Mouse (Mus musculus): ENCODE measurements at regions not wholly inside any gene's neighbourhood (a gene's known extent, or its start where the extent isn't known, plus 50 kb on each side); places are given as distances from the start of the nearest gene placed in this dataset.
A peak's percentile ranks its signal among the peaks of the same experiment; 100 is the strongest.

DNA sequence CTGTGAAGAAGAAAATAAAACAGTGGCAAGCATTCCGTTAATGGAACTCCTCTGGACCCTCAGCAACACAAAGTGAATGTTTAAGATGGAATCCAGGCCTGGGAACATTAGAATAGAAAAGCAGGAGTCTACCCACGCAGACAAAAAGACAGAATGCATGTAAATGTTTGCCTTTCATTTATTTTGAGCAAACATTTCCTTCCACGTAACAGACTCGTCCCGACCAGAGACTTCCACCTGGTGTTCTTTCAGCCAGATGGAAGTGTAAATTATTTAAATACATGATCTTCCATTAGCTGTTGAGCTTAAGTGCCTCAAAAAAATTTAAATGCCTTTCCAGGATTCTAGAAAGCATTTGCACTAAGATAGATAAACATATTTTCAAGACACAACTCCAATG is 722.3 kb downstream of the 1700064H15Rik start:
- no peak overlapping the region for H3K4me2 ChIP-seq (ENCODE audit: low read depth)
- no peaks in the 10 kb centered on the region for H3K27me3 ChIP-seq (ENCODE audit: insufficient read depth, low read length)
- DNase-seq (no peak), ATAC-seq (peak; percentile 26; the same call in 1 of the 2 replicates)
- no peak for TF ChIP-seq CTCF (IDR thresholded peaks at IDR 0.05; ENCODE audit: low read depth)
- H3K9me3 ChIP-seq (ENCODE audit: low read length) = no peaks in the 10 kb centered on the region
- no peaks in the 10 kb centered on the region for H3K36me3 ChIP-seq (ENCODE audit: insufficient read depth)
- peaks cover 5% of the 10 kb centered on the region; the same call in 1 of the 2 replicates for H3K4me1 ChIP-seq (ENCODE audit: insufficient read depth)
- no peak overlapping the region for H3K4me3 ChIP-seq (ENCODE audit: low read depth, low read length)
- WGBS = 29% methylated on average over 5 of the region's 5 CpGs
- H3K27ac ChIP-seq (ENCODE audit: low read depth, low read length) = peak overlapping the region; percentile 54
- no peak overlapping the region for H3K9ac ChIP-seq

DNA sequence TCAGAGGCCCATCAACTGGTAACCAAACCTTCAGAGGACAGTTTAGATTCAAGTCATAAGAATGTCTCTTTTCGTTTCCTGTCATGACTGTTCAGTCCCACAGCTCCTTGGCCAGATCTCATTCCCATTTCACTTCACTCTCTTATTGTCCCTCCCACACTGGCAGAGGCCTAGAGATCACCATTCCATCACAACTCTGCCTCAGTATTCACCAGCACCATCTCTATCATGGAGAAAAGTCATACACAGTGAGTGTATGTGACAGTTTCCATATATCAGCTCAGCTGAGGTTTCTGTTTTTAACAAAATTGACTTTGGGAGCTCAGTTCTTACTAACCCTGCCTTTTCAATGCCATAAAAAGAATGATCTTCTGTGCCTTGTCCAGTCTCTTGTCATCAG is 719.7 kb downstream of the 1700064H15Rik start:
- no peak for DNase-seq
- no peak for TF ChIP-seq CTCF (IDR thresholded peaks at IDR 0.05; ENCODE audit: low read depth)

GRCm38 (mm10) chr3:18928401-18929104 is 699.9 kb downstream of the 1700064H15Rik start:
- TF ChIP-seq CTCF (IDR thresholded peaks at IDR 0.05; ENCODE audit: low read depth) = no peak
- WGBS = 79% methylated on average over 3 of the region's 3 CpGs
- no peak for DNase-seq
- no peaks in the 10 kb centered on the region; the same call in 1 of the 2 replicates for H3K4me1 ChIP-seq (ENCODE audit: insufficient read depth)
- no peaks in the 10 kb centered on the region for H3K36me3 ChIP-seq (ENCODE audit: insufficient read depth)
- H3K27me3 ChIP-seq (ENCODE audit: insufficient read depth, low read length) = no peaks in the 10 kb centered on the region
- H3K9me3 ChIP-seq (ENCODE audit: low read length) = no peaks in the 10 kb centered on the region
- no peak overlapping the region for H3K27ac ChIP-seq (ENCODE audit: low read depth, low read length)
- H3K9ac ChIP-seq = no peak overlapping the region
- no peak overlapping the region for H3K4me2 ChIP-seq (ENCODE audit: low read depth)
- no peak overlapping the region for H3K4me3 ChIP-seq (ENCODE audit: low read depth, low read length)
- no peak for ATAC-seq

More for the DNA sequence above, 719.7 kb downstream of the 1700064H15Rik start:
- no peak overlapping the region for H3K4me3 ChIP-seq (ENCODE audit: low read depth, low read length)
- H3K36me3 ChIP-seq (ENCODE audit: insufficient read depth) = no peaks in the 10 kb centered on the region
- H3K4me2 ChIP-seq (ENCODE audit: low read depth) = no peak overlapping the region
- no peaks in the 10 kb centered on the region for H3K9me3 ChIP-seq (ENCODE audit: low read length)
- WGBS = 90% methylated on average over 1 of the region's 1 CpGs
- ATAC-seq = no peak
- peaks cover 5% of the 10 kb centered on the region; the same call in 1 of the 2 replicates for H3K4me1 ChIP-seq (ENCODE audit: insufficient read depth)
- H3K9ac ChIP-seq = no peak overlapping the region
- no peaks in the 10 kb centered on the region for H3K27me3 ChIP-seq (ENCODE audit: insufficient read depth, low read length)
- H3K27ac ChIP-seq (ENCODE audit: low read depth, low read length) = no peak overlapping the region

DNA sequence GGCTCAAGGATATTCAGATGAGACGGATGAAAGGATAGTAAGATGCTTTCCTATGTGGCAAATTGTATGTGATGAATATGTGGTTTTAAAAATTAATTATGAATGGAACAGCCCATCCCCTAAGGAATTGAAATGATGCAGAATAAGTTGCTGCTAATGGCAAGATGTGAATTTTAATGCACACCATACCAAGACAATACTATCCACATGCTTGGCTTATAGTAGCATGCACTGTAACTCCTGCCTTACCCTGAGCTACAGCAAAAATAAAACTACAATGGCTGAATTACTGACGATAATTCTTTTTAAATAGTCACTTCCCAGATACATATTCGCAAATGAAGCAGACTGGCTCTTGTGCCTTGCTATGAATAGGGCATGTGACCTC is 699.4 kb downstream of the 1700064H15Rik start:
- H3K27me3 ChIP-seq (ENCODE audit: insufficient read depth, low read length) = no peaks in the 10 kb centered on the region
- no peak overlapping the region for H3K27ac ChIP-seq (ENCODE audit: low read depth, low read length)
- 77% methylated on average over 3 of the region's 3 CpGs for WGBS
- ATAC-seq (no peak), DNase-seq (no peak)
- H3K4me3 ChIP-seq (ENCODE audit: low read depth, low read length) = no peak overlapping the region
- no peaks in the 10 kb centered on the region for H3K36me3 ChIP-seq (ENCODE audit: insufficient read depth)
- H3K4me1 ChIP-seq (ENCODE audit: insufficient read depth) = no peaks in the 10 kb centered on the region; the same call in 1 of the 2 replicates
- no peak overlapping the region for H3K4me2 ChIP-seq (ENCODE audit: low read depth)
- TF ChIP-seq CTCF (IDR thresholded peaks at IDR 0.05; ENCODE audit: low read depth) = no peak
- no peaks in the 10 kb centered on the region for H3K9me3 ChIP-seq (ENCODE audit: low read length)
- no peak overlapping the region for H3K9ac ChIP-seq

- Histone ChIP-seq H3K4me2 (ENCODE audit: low read depth) (no peak overlapping the region), H3K4me3 (ENCODE audit: low read depth, low read length) (no peak overlapping the region)
These were observed 695.3 kb downstream of the 1700064H15Rik start for GRCm38 (mm10) chr3:18932983-18933726.

DNA sequence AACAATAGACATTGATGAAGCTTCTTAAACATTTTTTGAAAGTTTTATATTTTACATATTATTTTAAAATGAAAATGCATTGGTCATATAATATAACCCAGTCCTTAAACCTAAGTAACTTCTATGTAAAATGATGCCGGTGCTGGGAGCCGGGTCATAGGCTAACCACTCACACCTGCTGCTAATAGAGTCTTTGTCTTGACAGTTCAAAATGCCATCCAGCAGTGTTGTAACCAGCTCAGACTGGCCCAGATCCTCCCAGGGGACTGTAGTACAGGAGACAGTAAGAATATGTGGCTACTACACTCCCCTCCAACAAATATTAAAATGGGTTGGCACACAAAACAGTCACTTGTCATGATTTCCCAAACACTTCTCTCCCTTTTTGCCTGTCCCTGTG is 693.6 kb downstream of the 1700064H15Rik start:
- ATAC-seq = no peak
- no peak for DNase-seq
- Histone ChIP-seq H3K9ac (no peak overlapping the region), H3K36me3 (ENCODE audit: insufficient read depth) (no peaks in the 10 kb centered on the region), H3K4me3 (ENCODE audit: low read depth, low read length) (no peak overlapping the region), H3K9me3 (ENCODE audit: low read length) (no peaks in the 10 kb centered on the region), H3K27me3 (ENCODE audit: insufficient read depth, low read length) (no peaks in the 10 kb centered on the region), H3K4me2 (ENCODE audit: low read depth) (no peak overlapping the region), H3K4me1 (ENCODE audit: insufficient read depth) (no peaks in the 10 kb centered on the region; the same call in 1 of the 2 replicates), H3K27ac (ENCODE audit: low read depth, low read length) (no peak overlapping the region)
- 87% methylated on average over 2 of the region's 2 CpGs for WGBS
- TF ChIP-seq CTCF (IDR thresholded peaks at IDR 0.05; ENCODE audit: low read depth) = no peak

More at GRCm38 (mm10) chr3:18932983-18933726, 695.3 kb downstream of the 1700064H15Rik start:
- peak; percentile 82 for ATAC-seq
- Histone ChIP-seq H3K9me3 (ENCODE audit: low read length) (no peaks in the 10 kb centered on the region), H3K36me3 (ENCODE audit: insufficient read depth) (no peaks in the 10 kb centered on the region), H3K27ac (ENCODE audit: low read depth, low read length) (peak overlapping the region; percentile 78), H3K27me3 (ENCODE audit: insufficient read depth, low read length) (no peaks in the 10 kb centered on the region), H3K9ac (no peak overlapping the region), H3K4me1 (ENCODE audit: insufficient read depth) (no peaks in the 10 kb centered on the region; the same call in 1 of the 2 replicates)
- WGBS = 38% methylated on average over 13 of the region's 13 CpGs
- TF ChIP-seq CTCF (IDR thresholded peaks at IDR 0.05; ENCODE audit: low read depth) = no peak
- DNase-seq = peak; percentile 55

Measured in forebrain, postnatal 0 days (tissue).